Mouse (Mus musculus): ENCODE data around the gene Olfr106-ps. TPM values are rescaled to one million over a fixed set of nuclear protein-coding genes. Genes with fewer than 3 reads are reported as not detected.

Gene Olfr106-ps
- polyA plus RNA-seq (2015; fragmentation: Nextera tagmentation; extraction: Ambion mirVana) = not detected in 2 replicates

GRCm38 (mm10) chr17:37390093-37390492 is at the start of gene Olfr106-ps:
TSS of gene Olfr106-ps (plus strand) at chr17:37390393.

GRCm38 (mm10) chr17:37359282-37359681 is 30.9 kb upstream of the Olfr106-ps start, which contains the start of gene Olfr104-ps:
TSS of gene Olfr104-ps (plus strand) at chr17:37359582.

GRCm38 (mm10) chr17:37378733-37379132 is 11.5 kb upstream of the Olfr106-ps start, which contains the start of gene Olfr105-ps:
TSS of gene Olfr105-ps (plus strand) at chr17:37379033.

GRCm38 (mm10) chr17:37398926-37399325 is 8.7 kb downstream of the Olfr106-ps start, which contains the start of gene Olfr107:
TSS of gene Olfr107 (plus strand) at chr17:37399226.

GRCm38 (mm10) chr17:37445180-37445579 is 55.0 kb downstream of the Olfr106-ps start, which contains the start of gene Olfr108:
TSS of gene Olfr108 (plus strand) at chr17:37445480.

Other genes with a start within 250 kb of the Olfr106-ps start
- not detected in 2 replicates for gene Olfr93, start 228.9 kb upstream of the Olfr106-ps start, polyA plus RNA-seq (2015; fragmentation: Nextera tagmentation; extraction: Ambion mirVana)
- 0.25 TPM in 1 of 2 replicates, not detected in the other for gene Ubd, start 196.5 kb upstream of the Olfr106-ps start, polyA plus RNA-seq (2015; fragmentation: Nextera tagmentation; extraction: Ambion mirVana)
- not detected in 2 replicates for gene Olfr94, start 189.4 kb upstream of the Olfr106-ps start, polyA plus RNA-seq (2015; fragmentation: Nextera tagmentation; extraction: Ambion mirVana)
- gene Olfr95, start 177.3 kb upstream of the Olfr106-ps start, polyA plus RNA-seq (2015; fragmentation: Nextera tagmentation; extraction: Ambion mirVana) = not detected in 2 replicates
- gene Olfr96, start 170.2 kb upstream of the Olfr106-ps start, polyA plus RNA-seq (2015; fragmentation: Nextera tagmentation; extraction: Ambion mirVana) = not detected in 2 replicates
- not detected in 2 replicates for gene Olfr97, start 153.1 kb upstream of the Olfr106-ps start, polyA plus RNA-seq (2015; fragmentation: Nextera tagmentation; extraction: Ambion mirVana)
- not detected in 2 replicates for gene Olfr98, start 126.6 kb upstream of the Olfr106-ps start, polyA plus RNA-seq (2015; fragmentation: Nextera tagmentation; extraction: Ambion mirVana)
- gene H2-M3, start 120.2 kb upstream of the Olfr106-ps start, polyA plus RNA-seq (2015; fragmentation: Nextera tagmentation; extraction: Ambion mirVana) = 9.3 and 9.7 TPM in 2 replicates
- not detected in 2 replicates for gene Olfr99, start 106.9 kb upstream of the Olfr106-ps start, polyA plus RNA-seq (2015; fragmentation: Nextera tagmentation; extraction: Ambion mirVana)
- gene Olfr101, start 86.1 kb upstream of the Olfr106-ps start, polyA plus RNA-seq (2015; fragmentation: Nextera tagmentation; extraction: Ambion mirVana) = not detected in 2 replicates
- not detected in 2 replicates for gene Olfr102, start 73.3 kb upstream of the Olfr106-ps start, polyA plus RNA-seq (2015; fragmentation: Nextera tagmentation; extraction: Ambion mirVana)
- not detected in 2 replicates for gene Olfr103, start 50.7 kb upstream of the Olfr106-ps start, polyA plus RNA-seq (2015; fragmentation: Nextera tagmentation; extraction: Ambion mirVana)
- gene Olfr104-ps, start 30.8 kb upstream of the Olfr106-ps start, polyA plus RNA-seq (2015; fragmentation: Nextera tagmentation; extraction: Ambion mirVana) = not detected in 2 replicates
- not detected in 2 replicates for gene Olfr105-ps, start 11.4 kb upstream of the Olfr106-ps start, polyA plus RNA-seq (2015; fragmentation: Nextera tagmentation; extraction: Ambion mirVana)
- gene Olfr107, start 8.8 kb downstream of the Olfr106-ps start, polyA plus RNA-seq (2015; fragmentation: Nextera tagmentation; extraction: Ambion mirVana) = not detected in 2 replicates
- not detected in 2 replicates for gene Olfr108, start 55.1 kb downstream of the Olfr106-ps start, polyA plus RNA-seq (2015; fragmentation: Nextera tagmentation; extraction: Ambion mirVana)
- gene Olfr109, start 68.5 kb downstream of the Olfr106-ps start, polyA plus RNA-seq (2015; fragmentation: Nextera tagmentation; extraction: Ambion mirVana) = not detected in 2 replicates
- gene H2-M2, start 93.2 kb downstream of the Olfr106-ps start, polyA plus RNA-seq (2015; fragmentation: Nextera tagmentation; extraction: Ambion mirVana) = 0.10 TPM in 1 of 2 replicates, not detected in the other
- gene Olfr110, start 102.1 kb downstream of the Olfr106-ps start, polyA plus RNA-seq (2015; fragmentation: Nextera tagmentation; extraction: Ambion mirVana) = 0.11 TPM in 1 of 2 replicates, not detected in the other
- gene Olfr111, start 117.6 kb downstream of the Olfr106-ps start, polyA plus RNA-seq (2015; fragmentation: Nextera tagmentation; extraction: Ambion mirVana) = not detected in 2 replicates
- gene Olfr112, start 179.1 kb downstream of the Olfr106-ps start, polyA plus RNA-seq (2015; fragmentation: Nextera tagmentation; extraction: Ambion mirVana) = not detected in 2 replicates
- gene Olfr113, start 187.3 kb downstream of the Olfr106-ps start, polyA plus RNA-seq (2015; fragmentation: Nextera tagmentation; extraction: Ambion mirVana) = not detected in 2 replicates
- gene Olfr114, start 202.3 kb downstream of the Olfr106-ps start, polyA plus RNA-seq (2015; fragmentation: Nextera tagmentation; extraction: Ambion mirVana) = not detected in 2 replicates
- not detected in 2 replicates for gene Olfr115, start 236.7 kb downstream of the Olfr106-ps start, polyA plus RNA-seq (2015; fragmentation: Nextera tagmentation; extraction: Ambion mirVana)
- gene Olfr116, start 236.8 kb downstream of the Olfr106-ps start, polyA plus RNA-seq (2015; fragmentation: Nextera tagmentation; extraction: Ambion mirVana) = not detected in 2 replicates

Data from adrenal gland, postnatal 0 days (tissue).